Mouse (Mus musculus): ENCODE data around the gene Copz2. TPM values are rescaled to one million over a fixed set of nuclear protein-coding genes. Genes with fewer than 3 reads are reported as not detected.

Copz2 gene
- polyA plus RNA-seq, 1 experiment from 2014 or later, result 125 TPM

GRCm38 (mm10) chr11:96821956-96822355, 27.7 kb upstream of the Copz2 start:
- H3K9ac ChIP-seq, result no peak overlapping the region
- no peak for ATAC-seq (ENCODE audit: insufficient read depth, low FRiP score, low read depth)
- WGBS, result 85% methylated on average over 10 of the region's 10 CpGs
- H3K9me3 ChIP-seq, result no peaks in the 10 kb centered on the region
- H3K27me3 ChIP-seq (replicated peaks), result no peaks in the 10 kb centered on the region
- H3K36me3 ChIP-seq, result peaks cover 52% of the 10 kb centered on the region
- no peak overlapping the region for H3K4me3 ChIP-seq (replicated peaks)
- H3K4me1 ChIP-seq, result peaks cover 42% of the 10 kb centered on the region
- no peak overlapping the region for H3K4me2 ChIP-seq
- no peak overlapping the region for H3K27ac ChIP-seq

GRCm38 (mm10) chr11:96822675-96823470, 26.8 kb upstream of the Copz2 start:
- Histone ChIP-seq H3K36me3 (peaks cover 53% of the 10 kb centered on the region), H3K27me3 (replicated peaks) (no peaks in the 10 kb centered on the region), H3K4me1 (peaks cover 52% of the 10 kb centered on the region), H3K4me3 (replicated peaks) (peak overlapping the region; percentile 47), H3K4me2 (peak overlapping the region; percentile 95), H3K9ac (no peak overlapping the region), H3K9me3 (no peaks in the 10 kb centered on the region), H3K27ac (peak overlapping the region; percentile 84; the same call in 1 of the 2 replicates)
- WGBS, result 34% methylated on average over 4 of the region's 4 CpGs
- no peak for ATAC-seq (ENCODE audit: insufficient read depth, low FRiP score, low read depth)

GRCm38 (mm10) chr11:96823471-96823837, 26.2 kb upstream of the Copz2 start:
- WGBS, result 9% methylated on average over 13 of the region's 13 CpGs
- H3K36me3 ChIP-seq, result peaks cover 48% of the 10 kb centered on the region

GRCm38 (mm10) chr11:96823880-96824782, 25.5 kb upstream of the Copz2 start:
- Histone ChIP-seq H3K4me3 (replicated peaks) (peak overlapping the region; percentile 47), H3K27ac (peak overlapping the region; percentile 84), H3K4me1 (peaks cover 61% of the 10 kb centered on the region), H3K4me2 (peak overlapping the region; percentile 95), H3K9me3 (no peaks in the 10 kb centered on the region), H3K9ac (peak overlapping the region; percentile 25; the same call in 1 of the 2 replicates), H3K27me3 (replicated peaks) (no peaks in the 10 kb centered on the region), H3K36me3 (peaks cover 41% of the 10 kb centered on the region)
- ATAC-seq (ENCODE audit: insufficient read depth, low FRiP score, low read depth), result peak; percentile 88
- WGBS, result under 1% methylated on average over 23 of the region's 26 CpGs

More at GRCm38 (mm10) chr11:96823471-96823837, 26.2 kb upstream of the Copz2 start:
- H3K4me1 ChIP-seq, result peaks cover 57% of the 10 kb centered on the region
- H3K27ac ChIP-seq, result peak overlapping the region; percentile 84
- H3K27me3 ChIP-seq (replicated peaks), result no peaks in the 10 kb centered on the region
- H3K4me2 ChIP-seq, result peak overlapping the region; percentile 95
- peak; percentile 4; the same call in 1 of the 2 replicates for ATAC-seq (ENCODE audit: insufficient read depth, low FRiP score, low read depth)
- peak overlapping the region; percentile 47 for H3K4me3 ChIP-seq (replicated peaks)
- H3K9me3 ChIP-seq, result no peaks in the 10 kb centered on the region
- H3K9ac ChIP-seq, result peak overlapping the region; percentile 25

GRCm38 (mm10) chr11:96824783-96825495, 24.7 kb upstream of the Copz2 start:
- Histone ChIP-seq H3K4me1 (peaks cover 61% of the 10 kb centered on the region), H3K36me3 (peaks cover 34% of the 10 kb centered on the region), H3K27ac (peak overlapping the region; percentile 84), H3K27me3 (replicated peaks) (no peaks in the 10 kb centered on the region), H3K9me3 (no peaks in the 10 kb centered on the region), H3K9ac (no peak overlapping the region), H3K4me2 (peak overlapping the region; percentile 95), H3K4me3 (replicated peaks) (peak overlapping the region; percentile 47)
- 38% methylated on average over 7 of the region's 7 CpGs for WGBS
- ATAC-seq (ENCODE audit: insufficient read depth, low FRiP score, low read depth), result no peak

- 52% methylated on average over 2 of the region's 2 CpGs for WGBS
- no peaks in the 10 kb centered on the region for H3K27me3 ChIP-seq (replicated peaks)
- H3K4me1 ChIP-seq, result peaks cover 61% of the 10 kb centered on the region
- H3K4me2 ChIP-seq, result peak overlapping the region; percentile 41
- peak overlapping the region; percentile 44 for H3K27ac ChIP-seq
- no peak for ATAC-seq (ENCODE audit: insufficient read depth, low FRiP score, low read depth)
- no peak overlapping the region for H3K9ac ChIP-seq
- H3K36me3 ChIP-seq, result peaks cover 19% of the 10 kb centered on the region
- no peaks in the 10 kb centered on the region for H3K9me3 ChIP-seq
- H3K4me3 ChIP-seq (replicated peaks), result no peak overlapping the region; the same call in 1 of the 2 replicates
Observed at GRCm38 (mm10) chr11:96826481-96826880, 23.2 kb upstream of the Copz2 start.

- Histone ChIP-seq H3K4me1 (peaks cover 61% of the 10 kb centered on the region), H3K4me3 (replicated peaks) (no peak overlapping the region; the same call in 1 of the 2 replicates)
Observed at GRCm38 (mm10) chr11:96827062-96827581, 22.5 kb upstream of the Copz2 start.

GRCm38 (mm10) chr11:96827917-96828316, 21.8 kb upstream of the Copz2 start:
- Histone ChIP-seq H3K36me3 (0 out of 2 replicates have a peak, but pooled peaks cover 13% of the 10 kb centered on the region), H3K27me3 (replicated peaks) (no peaks in the 10 kb centered on the region), H3K9me3 (no peaks in the 10 kb centered on the region), H3K9ac (no peak overlapping the region), H3K4me1 (peaks cover 57% of the 10 kb centered on the region), H3K27ac (peak overlapping the region; percentile 21; the same call in 1 of the 2 replicates), H3K4me2 (peak overlapping the region; percentile 41), H3K4me3 (replicated peaks) (no peak overlapping the region; the same call in 1 of the 2 replicates)
- 71% methylated on average over 9 of the region's 9 CpGs for WGBS
- no peak for ATAC-seq (ENCODE audit: insufficient read depth, low FRiP score, low read depth)

More at GRCm38 (mm10) chr11:96827062-96827581, 22.5 kb upstream of the Copz2 start:
- H3K27ac ChIP-seq, result peak overlapping the region; percentile 26; the same call in 1 of the 2 replicates
- H3K36me3 ChIP-seq, result 0 out of 2 replicates have a peak, but pooled peaks cover 13% of the 10 kb centered on the region
- no peaks in the 10 kb centered on the region for H3K27me3 ChIP-seq (replicated peaks)
- no peak overlapping the region for H3K9ac ChIP-seq
- 75% methylated on average over 12 of the region's 12 CpGs for WGBS
- peak overlapping the region; percentile 41 for H3K4me2 ChIP-seq
- ATAC-seq (ENCODE audit: insufficient read depth, low FRiP score, low read depth), result no peak
- no peaks in the 10 kb centered on the region for H3K9me3 ChIP-seq

GRCm38 (mm10) chr11:96828881-96829280, 20.8 kb upstream of the Copz2 start:
- Histone ChIP-seq H3K4me3 (replicated peaks) (peak overlapping the region; percentile 77), H3K27me3 (replicated peaks) (no peaks in the 10 kb centered on the region), H3K9me3 (no peaks in the 10 kb centered on the region), H3K36me3 (0 out of 2 replicates have a peak, but pooled peaks cover 13% of the 10 kb centered on the region), H3K9ac (peak overlapping the region; percentile 85), H3K27ac (peak overlapping the region; percentile 98), H3K4me1 (peaks cover 47% of the 10 kb centered on the region), H3K4me2 (peak overlapping the region; percentile 71)
- 9% methylated on average over 10 of the region's 10 CpGs for WGBS
- ATAC-seq (ENCODE audit: insufficient read depth, low FRiP score, low read depth), result no peak

GRCm38 (mm10) chr11:96829403-96829812, 20.3 kb upstream of the Copz2 start:
- 0% methylated on average over 33 of the region's 33 CpGs for WGBS
- Histone ChIP-seq H3K9me3 (no peaks in the 10 kb centered on the region), H3K27ac (peak overlapping the region; percentile 98), H3K27me3 (replicated peaks) (no peaks in the 10 kb centered on the region), H3K36me3 (0 out of 2 replicates have a peak, but pooled peaks cover 13% of the 10 kb centered on the region), H3K4me1 (peaks cover 44% of the 10 kb centered on the region), H3K4me2 (peak overlapping the region; percentile 71), H3K4me3 (replicated peaks) (peak overlapping the region; percentile 77), H3K9ac (peak overlapping the region; percentile 85)
- peak; percentile 82 for ATAC-seq (ENCODE audit: insufficient read depth, low FRiP score, low read depth)
